Mouse (Mus musculus) lung, embryonic 16.5 days (tissue): ENCODE measurements around the gene Tmsb10. TPM values are rescaled to one million over a fixed set of nuclear protein-coding genes. Genes with fewer than 3 reads are reported as not detected.

Experiments used
- polyA plus RNA-seq: library from polyadenylated mRNA; unstranded; fragments of >200 nt; fragmentation: Nextera tagmentation; extraction: Ambion mirVana; gene quantifications from 2 replicates; pipeline ENCODE4 v1.2.1, GENCODE M21; 2015

The Tmsb10 gene
- polyA plus RNA-seq, 1 experiment from 2014 or later, result 2,568 TPM

Other genes starting within 250 kb of the Tmsb10 start
- 29.2 and 31.9 TPM in 2 replicates for gene Tcf7l1, start 169.5 kb downstream of the Tmsb10 start, polyA plus RNA-seq
- gene Kcmf1, start 58.8 kb downstream of the Tmsb10 start, polyA plus RNA-seq, result 26.6 and 30.6 TPM in 2 replicates